Mouse (Mus musculus): ENCODE measurements around the gene Churc1.

DNA sequence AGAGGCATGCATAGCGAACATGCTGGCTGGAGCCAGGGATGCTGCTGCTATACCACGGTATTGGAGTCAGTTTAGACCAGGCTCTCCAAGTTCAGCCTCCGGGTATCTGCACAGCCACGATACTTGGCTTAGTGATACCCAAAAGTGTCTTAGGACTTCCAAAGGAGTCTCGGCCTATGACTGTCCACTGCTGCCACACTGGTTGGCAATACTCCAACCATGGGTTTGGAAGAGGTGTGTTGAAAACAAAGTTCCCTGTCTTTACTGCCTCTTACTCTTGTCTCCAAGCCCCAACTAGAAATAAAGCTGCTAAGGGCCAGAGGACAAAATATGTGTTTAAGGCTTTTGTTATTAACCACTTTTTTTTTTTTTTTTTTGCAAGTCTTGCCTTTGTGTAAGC, 45.2 kb downstream of the Churc1 start:
- TF ChIP-seq CTCF (IDR thresholded peaks at IDR 0.05; ENCODE audit: control insufficient read depth, insufficient read depth, insufficient read length) (no peak), MAX (IDR thresholded peaks at IDR 0.05) (no peak)
